Mouse (Mus musculus): Measurements from ENCODE around the gene Treml1. TPM values are rescaled to one million over a fixed set of nuclear protein-coding genes. Genes with fewer than 3 reads are reported as not detected.
"Not testable (repeated sequence)": the region's sequence is repeated elsewhere in the genome, so short reads cannot be mapped to it uniquely, and the experiment has no call there.

Treml1 gene
- total RNA-seq (2012; rRNA removed), result 0.69 and 0.96 TPM in 2 replicates
- 1 to 10 TPM in 1 of 2 experiments, not detected in 1; 1.7 TPM for polyA plus RNA-seq (2012; ENCODE audit: insufficient read depth in 1 of 2, insufficient read length in 2 of 2, low read depth in 1 of 2, low replicate concordance in 2 of 2, missing spikeins in 1 of 2)

DNA sequence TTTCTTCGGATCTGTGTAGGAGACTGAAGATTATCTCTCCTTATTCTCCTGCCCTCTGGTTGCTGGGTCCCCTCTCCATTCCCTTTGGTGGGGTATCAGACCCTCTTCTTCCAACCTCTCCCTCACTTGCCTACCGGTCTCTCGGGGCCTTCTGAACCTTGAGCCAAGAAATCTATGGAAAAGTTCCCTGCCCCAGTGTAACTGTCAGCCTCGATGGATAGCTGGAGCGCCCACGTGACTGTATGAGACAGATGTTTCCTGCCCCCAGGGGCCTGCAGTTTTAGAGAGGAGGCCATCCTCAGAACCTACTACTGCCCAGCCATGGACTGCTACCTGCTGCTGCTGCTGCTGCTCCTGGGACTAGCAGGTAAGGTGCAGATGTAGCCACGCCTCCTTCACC lies at the start of gene Treml1:
Gene Treml1 (plus strand): TSS at position 301 of the 400 bp plus-strand sequence.
- no peaks in the 10 kb centered on the region for H3K27me3 ChIP-seq (ENCODE audit: control insufficient read depth in 1 of 2, insufficient read depth in 2 of 2, low read length in 2 of 2)
- no peak for DNase-seq (ENCODE audit: low read depth, low spot score)
- peak within 1 kb of the TSS; percentile 30 for H3K9ac ChIP-seq (ENCODE audit: control insufficient read depth, low read depth, low read length, poor library complexity, severe bottlenecking)
- H3K4me3 ChIP-seq (ENCODE audit: control insufficient read depth in 1 of 2, insufficient read depth in 1 of 2, low read depth in 2 of 2, low read length in 2 of 2), result no peak within 1 kb of the TSS
- H3K27ac ChIP-seq (ENCODE audit: control insufficient read depth, low read depth, low read length), result peak within 1 kb of the TSS; percentile 90
- no peaks in the 10 kb centered on the region for H3K79me2 ChIP-seq (ENCODE audit: control insufficient read depth, insufficient read depth, low read length, poor library complexity)
- peaks cover 19 to 53% of the 10 kb centered on the region in 2 experiments for H3K4me1 ChIP-seq (ENCODE audit: control insufficient read depth in 1 of 2, insufficient read depth in 2 of 2, low read length in 2 of 2)
- peaks cover 0 to 33% of the 10 kb centered on the region in 2 experiments; a peak in 2 of 4 replicates for H3K36me3 ChIP-seq (ENCODE audit: control insufficient read depth in 1 of 2, insufficient read depth in 2 of 2, low read length in 2 of 2)
- no peaks in the 10 kb centered on the region for H3K9me3 ChIP-seq (replicated peaks; ENCODE audit: insufficient read depth, low read length)
- TF ChIP-seq USF1 (IDR thresholded peaks at IDR 0.05; ENCODE audit: low read depth, low read length) (peak; percentile 70), MEF2A (IDR thresholded peaks at IDR 0.05; ENCODE audit: extremely low read depth, insufficient replicate concordance, low read depth, low read length, poor library complexity, severe bottlenecking) (no peak)

DNA sequence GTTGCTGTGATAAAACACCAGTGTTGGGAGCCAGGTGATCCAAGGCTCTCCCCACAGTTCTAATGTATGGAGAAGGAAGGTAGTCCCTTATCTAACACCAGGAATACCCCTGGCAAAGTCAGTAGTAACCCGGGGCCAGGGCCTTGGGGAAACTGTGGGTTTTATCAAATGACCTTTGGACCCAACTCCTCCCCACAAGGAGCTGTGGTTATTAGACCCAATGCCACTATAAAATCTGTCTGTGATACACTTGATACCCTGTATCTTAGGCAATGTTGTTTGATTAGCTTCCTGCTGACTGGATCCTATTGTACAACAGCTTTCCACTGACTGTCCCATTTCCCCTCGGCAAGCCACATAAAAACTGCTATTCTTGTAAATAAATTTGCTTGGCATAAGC lies 47.6 kb upstream of the Treml1 start:
- H3K4me1 ChIP-seq (ENCODE audit: control insufficient read depth in 1 of 2, insufficient read depth in 2 of 2, low read length in 2 of 2), result peaks cover 0 to 9% of the 10 kb centered on the region in 2 experiments; a peak in 3 of 4 replicates
- H3K27ac ChIP-seq (ENCODE audit: control insufficient read depth, low read depth, low read length), result no peak overlapping the region
- TF ChIP-seq POLR2AphosphoS2 (IDR thresholded peaks at IDR 0.05; ENCODE audit: low read length), result no peak
- no peak for TF ChIP-seq HCFC1 (IDR thresholded peaks at IDR 0.05; ENCODE audit: low read depth, low read length)
- no peak for TF ChIP-seq NRF1 (IDR thresholded peaks at IDR 0.05; ENCODE audit: insufficient read depth, low read depth, low read length, poor library complexity, severe bottlenecking)
- no peak overlapping the region for H3K4me3 ChIP-seq (ENCODE audit: control insufficient read depth in 1 of 2, insufficient read depth in 1 of 2, low read depth in 2 of 2, low read length in 2 of 2)
- H3K9me3 ChIP-seq (replicated peaks; ENCODE audit: insufficient read depth, low read length), result no peaks in the 10 kb centered on the region
- no peaks in the 10 kb centered on the region for H3K79me2 ChIP-seq (ENCODE audit: control insufficient read depth, insufficient read depth, low read length, poor library complexity)
- peaks cover 0 to 4% of the 10 kb centered on the region in 2 experiments; a peak in 2 of 4 replicates for H3K36me3 ChIP-seq (ENCODE audit: control insufficient read depth in 1 of 2, insufficient read depth in 2 of 2, low read length in 2 of 2)
- no peak for DNase-seq (ENCODE audit: low read depth, low spot score)
- no peaks in the 10 kb centered on the region for H3K27me3 ChIP-seq (ENCODE audit: control insufficient read depth in 1 of 2, insufficient read depth in 2 of 2, low read length in 2 of 2)
- H3K9ac ChIP-seq (ENCODE audit: control insufficient read depth, low read depth, low read length, poor library complexity, severe bottlenecking), result no peak overlapping the region

DNA sequence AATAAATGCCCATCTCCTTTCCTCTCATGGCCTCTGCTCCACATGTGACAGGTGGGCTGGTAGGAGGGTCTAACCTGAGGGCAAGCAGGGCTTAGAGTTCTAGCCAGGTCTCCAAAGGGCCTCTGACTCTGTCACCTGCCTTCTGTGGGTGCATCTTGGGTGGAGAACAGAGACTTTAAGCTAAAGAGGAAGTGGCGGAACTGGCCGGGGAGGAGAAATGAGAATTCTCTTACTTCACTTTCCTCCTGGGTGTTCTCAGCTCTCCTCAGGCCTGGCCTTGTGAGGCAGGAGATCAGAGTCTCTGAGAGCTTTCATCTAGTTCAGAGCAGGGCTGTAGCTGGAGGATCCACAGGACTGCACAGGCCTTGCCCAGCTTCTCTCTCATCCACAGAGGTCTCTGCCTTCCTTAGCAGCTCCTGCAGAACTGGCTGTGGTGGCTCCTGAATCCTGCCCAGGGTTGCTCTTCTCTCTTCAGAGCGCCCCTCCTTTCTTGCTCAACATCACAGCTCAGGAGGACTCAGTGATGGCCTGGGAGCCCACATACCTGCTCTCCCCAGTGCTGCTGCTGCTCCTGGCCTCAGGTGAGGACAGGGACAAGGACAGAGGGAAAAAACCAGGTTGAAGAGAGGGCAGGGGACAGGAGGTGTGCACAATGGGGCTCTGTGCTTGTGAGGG lies 43.7 kb upstream of the Treml1 start, which contains the start of gene B430306N03Rik:
Gene B430306N03Rik (plus strand): TSS at position 237 of the 675 bp plus-strand sequence.
- H3K27ac ChIP-seq (ENCODE audit: control insufficient read depth, low read depth, low read length), result peak within 1 kb of the TSS; percentile 23
- peak within 1 kb of the TSS; percentile 38 for H3K9ac ChIP-seq (ENCODE audit: control insufficient read depth, low read depth, low read length, poor library complexity, severe bottlenecking)
- H3K27me3 ChIP-seq (ENCODE audit: control insufficient read depth in 1 of 2, insufficient read depth in 2 of 2, low read length in 2 of 2); H3K36me3 ChIP-seq (ENCODE audit: control insufficient read depth in 1 of 2, insufficient read depth in 2 of 2, low read length in 2 of 2); H3K9me3 ChIP-seq (replicated peaks; ENCODE audit: insufficient read depth, low read length); H3K4me3 ChIP-seq (ENCODE audit: control insufficient read depth in 1 of 2, insufficient read depth in 1 of 2, low read depth in 2 of 2, low read length in 2 of 2); H3K79me2 ChIP-seq (ENCODE audit: control insufficient read depth, insufficient read depth, low read length, poor library complexity): not testable (repeated sequence)
- peaks cover 2 to 13% of the 10 kb centered on the region in 2 experiments; a peak in 3 of 4 replicates for H3K4me1 ChIP-seq (ENCODE audit: control insufficient read depth in 1 of 2, insufficient read depth in 2 of 2, low read length in 2 of 2)
- DNase-seq (ENCODE audit: low read depth, low spot score), result peak; percentile 71

DNA sequence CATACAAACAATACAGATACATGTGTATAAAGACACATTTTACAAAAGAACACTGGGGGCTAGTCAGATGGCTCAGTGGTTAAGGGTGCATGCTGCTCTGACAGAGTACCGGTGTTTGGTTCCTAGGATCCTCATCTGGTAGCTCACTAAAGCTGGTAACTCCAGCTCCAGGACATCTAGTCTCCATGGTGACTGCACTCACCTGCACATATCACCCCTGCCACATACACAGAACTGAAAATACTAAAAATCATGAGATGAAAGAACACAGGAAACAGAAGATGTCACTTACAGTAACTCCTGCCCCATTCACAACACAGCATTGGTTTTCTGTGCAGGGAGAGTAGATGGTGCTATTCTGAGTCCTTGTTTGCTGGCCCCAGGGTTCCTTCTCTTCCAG lies 41.0 kb upstream of the Treml1 start:
- no peaks in the 10 kb centered on the region for H3K9me3 ChIP-seq (replicated peaks; ENCODE audit: insufficient read depth, low read length)
- H3K27me3 ChIP-seq (ENCODE audit: control insufficient read depth in 1 of 2, insufficient read depth in 2 of 2, low read length in 2 of 2), result no peaks in the 10 kb centered on the region
- H3K4me3 ChIP-seq (ENCODE audit: control insufficient read depth in 1 of 2, insufficient read depth in 1 of 2, low read depth in 2 of 2, low read length in 2 of 2), result no peak overlapping the region
- no peaks in the 10 kb centered on the region for H3K79me2 ChIP-seq (ENCODE audit: control insufficient read depth, insufficient read depth, low read length, poor library complexity)
- no peak overlapping the region for H3K27ac ChIP-seq (ENCODE audit: control insufficient read depth, low read depth, low read length)
- H3K36me3 ChIP-seq (ENCODE audit: control insufficient read depth in 1 of 2, insufficient read depth in 2 of 2, low read length in 2 of 2), result peaks cover 0 to 15% of the 10 kb centered on the region in 2 experiments; a peak in 2 of 4 replicates
- H3K9ac ChIP-seq (ENCODE audit: control insufficient read depth, low read depth, low read length, poor library complexity, severe bottlenecking), result no peak overlapping the region
- no peak for DNase-seq (ENCODE audit: low read depth, low spot score)
- peaks cover 12 to 30% of the 10 kb centered on the region in 2 experiments for H3K4me1 ChIP-seq (ENCODE audit: control insufficient read depth in 1 of 2, insufficient read depth in 2 of 2, low read length in 2 of 2)
- TF ChIP-seq RCOR1 (IDR thresholded peaks at IDR 0.05; ENCODE audit: low read depth, low read length) (no peak), USF2 (IDR thresholded peaks at IDR 0.05; ENCODE audit: borderline replicate concordance in 1 of 2, insufficient read depth in 1 of 2, low read depth in 1 of 2, low read length in 2 of 2) (no peak), CHD1 (IDR thresholded peaks at IDR 0.05; ENCODE audit: low read depth, low read length) (no peak), POLR2AphosphoS2 (IDR thresholded peaks at IDR 0.05; ENCODE audit: low read length) (no peak), MYC (IDR thresholded peaks at IDR 0.05; ENCODE audit: low read depth, low read length) (no peak), HCFC1 (IDR thresholded peaks at IDR 0.05; ENCODE audit: low read depth, low read length) (no peak), SIN3A (IDR thresholded peaks at IDR 0.05; ENCODE audit: low read length) (no peak), TAL1 (IDR thresholded peaks at IDR 0.05; ENCODE audit: low read length) (no peak), MAZ (IDR thresholded peaks at IDR 0.05; ENCODE audit: low read depth, low read length) (no peak), ZNF384 (IDR thresholded peaks at IDR 0.05; ENCODE audit: low read depth, low read length) (no peak), MEF2A (IDR thresholded peaks at IDR 0.05; ENCODE audit: extremely low read depth, insufficient replicate concordance, low read depth, low read length, poor library complexity, severe bottlenecking) (no peak), USF1 (IDR thresholded peaks at IDR 0.05; ENCODE audit: low read depth, low read length) (no peak), EP300 (IDR thresholded peaks at IDR 0.05; ENCODE audit: low read depth in 1 of 2, low read length in 2 of 2) (no peak), JUND (IDR thresholded peaks at IDR 0.05; ENCODE audit: low read depth, low read length) (no peak), GABPA (IDR thresholded peaks at IDR 0.05; ENCODE audit: low read depth, low read length) (no peak)

Data from MEL (cell line).